Mouse (Mus musculus) limb, embryonic 14.5 days (tissue): ENCODE results near the gene Pard6b. TPM values are rescaled to one million over a fixed set of nuclear protein-coding genes. Genes with fewer than 3 reads are reported as not detected.
A peak's percentile ranks its signal among the peaks of the same experiment; 100 is the strongest.

Experiments
- ATAC-seq: fragments of 200-750 bp; cut with Nextera tagmentation; 2 replicates; pipeline ENCODE4 v1.8.0; 2017; ENCODE audit warnings: low read depth, moderate number of reproducible peaks, moderate TSS enrichment; ENCODE audit not compliant: low FRiP score
- DNase-seq: peaks from one replicate; pipeline ENCODE4 v3.0.0-alpha.2; 2015; ENCODE audit warnings: low spot score
- H3K27ac ChIP-seq: fragments of 300-500 bp; sonication (generic); replicated peaks from 2 replicates; pipeline ENCODE4 v1.5.1; 2014; ENCODE audit warnings: low read depth, mild to moderate bottlenecking, low read length, moderate library complexity, mixed read lengths
- H3K27me3 ChIP-seq: fragments of 300-500 bp; sonication (generic); 2 replicates; pipeline ENCODE4 v1.6.1; 2014; ENCODE audit warnings: low read length, mixed read lengths; ENCODE audit not compliant: control insufficient read depth, insufficient read depth
- H3K36me3 ChIP-seq: fragments of 300-500 bp; sonication (generic); 2 replicates; pipeline ENCODE4 v1.6.1; 2014; ENCODE audit warnings: mild to moderate bottlenecking, low read length, moderate library complexity, mixed read lengths; ENCODE audit not compliant: control insufficient read depth, insufficient read depth
- H3K4me1 ChIP-seq: fragments of 300-500 bp; sonication (generic); 2 replicates; pipeline ENCODE4 v1.6.1; 2014; ENCODE audit warnings: antibody characterized with exemption, low read length, mixed read lengths; ENCODE audit not compliant: control insufficient read depth, insufficient read depth
- H3K4me2 ChIP-seq: fragments of 300-500 bp; sonication (generic); replicated peaks from 2 replicates; pipeline ENCODE4 v1.6.1; 2014; ENCODE audit warnings: low read depth, mild to moderate bottlenecking, low read length, moderate library complexity; ENCODE audit not compliant: severe bottlenecking
- H3K4me3 ChIP-seq: fragments of 300-500 bp; sonication (generic); replicated peaks from 2 replicates; pipeline ENCODE4 v1.5.1; 2014; ENCODE audit warnings: low read length
- H3K9ac ChIP-seq: fragments of 300-500 bp; sonication (generic); 2 replicates; pipeline ENCODE4 v1.6.1; 2014; ENCODE audit warnings: mild to moderate bottlenecking, low read depth, low read length, moderate library complexity; ENCODE audit not compliant: severe bottlenecking
- H3K9me3 ChIP-seq: fragments of 300-500 bp; sonication (generic); 2 replicates; pipeline ENCODE4 v1.6.1; 2016; ENCODE audit warnings: low read length; ENCODE audit not compliant: control insufficient read depth
- POLR2A ChIP-seq: fragments of 200-500 bp; IDR thresholded peaks from 2 replicates; pipeline ENCODE4 v1.8.0; 2012; ENCODE audit warnings: inconsistent platforms, mild to moderate bottlenecking, moderate library complexity, borderline replicate concordance; ENCODE audit not compliant: insufficient read depth, insufficient read length; ENCODE audit errors: extremely low read depth
- WGBS: fragments of 180-500 bp; shearing (Covaris S2); extraction: QIAGEN DNeasy Blood & Tissue Kit; methylation state at CpG from one replicate; pipeline ENCODE4 v1.1.7; 2014; 5-methylcytosine and 5-hydroxymethylcytosine counted together
- polyA plus RNA-seq, 2 experiments: library from polyadenylated mRNA; depleted of rRNA in 1 of 2; stranded (reverse) in 1 of 2; unstranded in 1 of 2; fragments of >200 nt; fragmentation: Nextera tagmentation in 1 of 2; extraction: Ambion mirVana in 1 of 2; gene quantifications; 2 replicates each; pipeline versions ENCODE4 v1.2.1 to v1.2.3; 2012 to 2014

Gene Pard6b
- polyA plus RNA-seq, 2 experiments, result 3.7 to 4.0 TPM

- H3K27ac ChIP-seq, result 0 out of 2 replicates have a peak overlapping the region, but pooled peaks have one; percentile 8
- H3K4me3 ChIP-seq, result peak overlapping the region; percentile 50
- no peaks in the 10 kb centered on the region for H3K9me3 ChIP-seq
- H3K4me1 ChIP-seq, result peaks cover 31% of the 10 kb centered on the region
- no peak for DNase-seq
- peak overlapping the region; percentile 91 for H3K4me2 ChIP-seq
- H3K36me3 ChIP-seq, result no peaks in the 10 kb centered on the region
- no peak for ATAC-seq
- WGBS, result 12% methylated on average over 15 of the region's 16 CpGs
- peak overlapping the region; percentile 50; the same call in 1 of the 2 replicates for H3K9ac ChIP-seq
- peaks cover 4% of the 10 kb centered on the region; the same call in 1 of the 2 replicates for H3K27me3 ChIP-seq
- TF ChIP-seq POLR2A, result no peak
Measured at GRCm38 (mm10) chr2:168049002-168049635, 31.7 kb upstream of the Pard6b start.

GRCm38 (mm10) chr2:168050000-168050942 is 30.5 kb upstream of the Pard6b start:
- Histone ChIP-seq H3K4me1 (peaks cover 23% of the 10 kb centered on the region), H3K36me3 (no peaks in the 10 kb centered on the region), H3K9me3 (no peaks in the 10 kb centered on the region), H3K4me2 (peak overlapping the region; percentile 91), H3K27me3 (peaks cover 4% of the 10 kb centered on the region; the same call in 1 of the 2 replicates), H3K27ac (0 out of 2 replicates have a peak overlapping the region, but pooled peaks have one; percentile 2), H3K9ac (peak overlapping the region; percentile 50), H3K4me3 (peak overlapping the region; percentile 50)
- ATAC-seq, result no peak
- no peak for DNase-seq
- 1% methylated on average over 47 of the region's 56 CpGs for WGBS
- no peak for TF ChIP-seq POLR2A

- no peak overlapping the region for H3K4me3 ChIP-seq
- H3K27me3 ChIP-seq, result peaks cover 4% of the 10 kb centered on the region; the same call in 1 of the 2 replicates
- H3K9me3 ChIP-seq, result no peaks in the 10 kb centered on the region
- H3K9ac ChIP-seq, result no peak overlapping the region
- no peak for DNase-seq
- no peak for TF ChIP-seq POLR2A
- no peak overlapping the region for H3K27ac ChIP-seq
- H3K4me2 ChIP-seq, result no peak overlapping the region
- ATAC-seq, result no peak
- H3K36me3 ChIP-seq, result no peaks in the 10 kb centered on the region
- peaks cover 21% of the 10 kb centered on the region for H3K4me1 ChIP-seq
- WGBS, result 80% methylated on average over 1 of the region's 1 CpGs
Measured at GRCm38 (mm10) chr2:168052156-168052555, 28.6 kb upstream of the Pard6b start.

- 19% methylated on average over 2 of the region's 2 CpGs for WGBS
- Histone ChIP-seq H3K36me3 (no peaks in the 10 kb centered on the region), H3K4me2 (no peak overlapping the region), H3K4me1 (peaks cover 20% of the 10 kb centered on the region), H3K9me3 (no peaks in the 10 kb centered on the region), H3K27ac (no peak overlapping the region), H3K4me3 (no peak overlapping the region), H3K27me3 (peaks cover 4% of the 10 kb centered on the region; the same call in 1 of the 2 replicates), H3K9ac (no peak overlapping the region)
- no peak for ATAC-seq
- no peak for TF ChIP-seq POLR2A
- no peak for DNase-seq
Measured at GRCm38 (mm10) chr2:168052689-168053088, 28.1 kb upstream of the Pard6b start.

DNA sequence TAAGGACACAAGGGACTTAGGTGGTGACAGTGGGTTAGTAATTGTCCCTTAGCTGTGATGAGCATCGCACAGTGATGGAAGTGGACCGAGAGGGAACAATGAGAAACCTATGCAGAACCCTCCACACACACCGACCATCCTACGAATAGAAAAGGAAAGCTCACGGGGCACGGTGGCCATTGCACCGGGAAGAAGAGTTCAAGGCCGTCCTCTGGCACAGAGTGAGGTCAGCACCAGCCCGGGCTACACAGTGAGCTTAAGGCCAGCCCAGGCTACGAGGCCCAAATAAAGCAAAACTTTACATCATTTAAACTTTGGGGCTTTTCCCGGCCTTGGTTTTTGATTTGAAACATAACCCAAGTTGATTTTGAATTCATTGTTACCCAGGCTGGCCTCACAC is 26.7 kb upstream of the Pard6b start:
- H3K9me3 ChIP-seq, result no peaks in the 10 kb centered on the region
- H3K27me3 ChIP-seq, result peaks cover 1% of the 10 kb centered on the region; the same call in 1 of the 2 replicates
- peaks cover 17% of the 10 kb centered on the region for H3K4me1 ChIP-seq
- H3K36me3 ChIP-seq, result no peaks in the 10 kb centered on the region
- no peak for TF ChIP-seq POLR2A
- H3K4me3 ChIP-seq, result no peak overlapping the region
- DNase-seq (no peak), ATAC-seq (no peak)
- no peak overlapping the region for H3K9ac ChIP-seq
- no peak overlapping the region for H3K4me2 ChIP-seq
- no peak overlapping the region for H3K27ac ChIP-seq
- WGBS, result 92% methylated on average over 11 of the region's 11 CpGs
